Mouse (Mus musculus) CH12.LX (cell line): ENCODE results near the gene Cd8b1.

Source experiments
- CTCF ChIP-seq, 2 experiments: IDR thresholded peaks in 1 of 2; conservative IDR thresholded peaks in 1 of 2; 2 replicates each; pipeline ENCODE4 v1.5.1; 2011 to 2012; ENCODE audit warnings: low read depth in 2 of 2, low read length in 2 of 2, improper control_type of control experiment in 1 of 2, inconsistent platforms in 1 of 2, mild to moderate bottlenecking in 1 of 2, moderate library complexity in 1 of 2
- EP300 ChIP-seq: IDR thresholded peaks from 2 replicates; pipeline ENCODE4 v1.6.1; 2011; ENCODE audit warnings: low read length, improper control_type of control experiment
- HCFC1 ChIP-seq: IDR thresholded peaks from 2 replicates; pipeline ENCODE4 v1.6.1; 2012; ENCODE audit warnings: low read depth, mild to moderate bottlenecking, inconsistent platforms, low read length, improper control_type of control experiment
- MAZ ChIP-seq: IDR thresholded peaks from 2 replicates; pipeline ENCODE4 v1.6.1; 2012; ENCODE audit warnings: low read depth, mild to moderate bottlenecking, inconsistent platforms, low read length, improper control_type of control experiment, moderate library complexity
- USF1 ChIP-seq: IDR thresholded peaks from 2 replicates; pipeline ENCODE4 v1.6.1; 2014; ENCODE audit warnings: low read depth, mild to moderate bottlenecking, inconsistent platforms, low read length, improper control_type of control experiment
- ZNF384 ChIP-seq: IDR thresholded peaks from 2 replicates; pipeline ENCODE4 v1.6.1; 2012; ENCODE audit warnings: low read depth, low read length, improper control_type of control experiment, inconsistent platforms

GRCm38 (mm10) chr6:71302097-71302731, 20.4 kb upstream of the Cd8b1 start:
- TF ChIP-seq ZNF384, result no peak
- peak in 1 of 2 experiments; percentile 58; a peak in 2 of 4 replicates for TF ChIP-seq CTCF (conservative IDR thresholded peaks at IDR 0.05 in 1 of 2, IDR thresholded peaks at IDR 0.05 in 1 of 2; ENCODE audit: low read depth in 2 of 2, low read length in 2 of 2)
- no peak for TF ChIP-seq USF1
- no peak for TF ChIP-seq HCFC1
- no peak for TF ChIP-seq EP300
- TF ChIP-seq MAZ, result no peak
